Mouse (Mus musculus) intestine, embryonic 14.5 days (tissue): ENCODE measurements around the gene Atp8a2. TPM values are rescaled to one million over a fixed set of nuclear protein-coding genes. Genes with fewer than 3 reads are reported as not detected.

Experiments used
- ATAC-seq: fragments of 200-750 bp; cut with Nextera tagmentation; replicated peaks from 2 replicates; pipeline ENCODE4 v1.8.0; 2017; ENCODE audit warnings: low read depth, moderate number of reproducible peaks, moderate TSS enrichment, moderate library complexity; ENCODE audit not compliant: low FRiP score, low TSS enrichment
- DNase-seq: peaks from one replicate; pipeline ENCODE4 v3.0.0-alpha.2; 2018; ENCODE audit warnings: low spot score
- H3K27ac ChIP-seq: fragments of 300-500 bp; sonication (generic); 2 replicates; pipeline ENCODE4 v1.5.1; 2014; ENCODE audit warnings: low read depth, mild to moderate bottlenecking, control low read depth
- H3K27me3 ChIP-seq: fragments of 300-500 bp; sonication (generic); replicated peaks from 2 replicates; pipeline ENCODE4 v1.6.1; 2014; ENCODE audit warnings: low read length, control low read depth; ENCODE audit not compliant: control insufficient read depth, insufficient read depth
- H3K36me3 ChIP-seq: fragments of 300-500 bp; sonication (generic); 2 replicates; pipeline ENCODE4 v1.6.1; 2014; ENCODE audit warnings: low read length, control low read depth; ENCODE audit not compliant: control insufficient read depth, insufficient read depth
- H3K4me1 ChIP-seq: fragments of 300-500 bp; sonication (generic); replicated peaks from 2 replicates; pipeline ENCODE4 v1.6.1; 2014; ENCODE audit warnings: low read length, control low read depth, mixed read lengths; ENCODE audit not compliant: control insufficient read depth, insufficient read depth
- H3K4me2 ChIP-seq: fragments of 300-500 bp; sonication (generic); 2 replicates; pipeline ENCODE4 v1.6.1; 2014; ENCODE audit warnings: low read length
- H3K4me3 ChIP-seq: fragments of 300-500 bp; sonication (generic); 2 replicates; pipeline ENCODE4 v1.5.1; 2014; ENCODE audit warnings: low read depth, low read length, control low read depth, mixed read lengths
- H3K9ac ChIP-seq: fragments of 300-500 bp; sonication (generic); 2 replicates; pipeline ENCODE4 v1.6.1; 2014; ENCODE audit warnings: mild to moderate bottlenecking, low read length
- H3K9me3 ChIP-seq: fragments of 300-500 bp; sonication (generic); 2 replicates; pipeline ENCODE4 v1.6.1; 2016; ENCODE audit warnings: low read length, control low read depth; ENCODE audit not compliant: control insufficient read depth
- WGBS: fragments of 180-500 bp; shearing (Covaris S2); extraction: QIAGEN DNeasy Blood & Tissue Kit; methylation state at CpG from one replicate; pipeline ENCODE4 v1.1.7; 2014; 5-methylcytosine and 5-hydroxymethylcytosine counted together
- polyA plus RNA-seq: library from polyadenylated mRNA; unstranded; fragments of >200 nt; fragmentation: Nextera tagmentation; extraction: Ambion mirVana; gene quantifications from 2 replicates; pipeline ENCODE4 v1.2.1, GENCODE M21; 2014

Gene Atp8a2
- polyA plus RNA-seq, 1 experiment from 2014 or later = 9.0 TPM

DNA sequence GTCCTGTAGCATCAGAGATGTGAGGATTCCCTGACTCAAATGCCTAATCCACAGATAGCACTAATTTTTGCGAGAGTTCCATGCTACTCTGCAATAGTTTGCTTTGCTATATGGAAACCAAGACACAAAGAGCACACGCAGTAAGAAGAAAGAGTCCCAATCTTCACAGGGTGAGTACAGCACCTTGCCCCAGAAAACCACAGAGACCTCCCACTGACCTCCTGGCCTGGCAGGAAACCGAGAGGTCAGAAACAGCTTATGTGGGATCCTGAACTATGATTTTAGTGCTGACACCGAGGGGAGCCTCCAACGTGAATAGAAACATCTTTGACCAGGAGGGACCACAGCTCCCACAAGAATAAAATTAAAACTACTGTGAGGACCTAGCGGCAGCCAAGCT, 59.2 kb downstream of the Atp8a2 start:
- Histone ChIP-seq H3K4me2 (no peak overlapping the region), H3K27ac (no peak overlapping the region), H3K27me3 (no peaks in the 10 kb centered on the region), H3K36me3 (no peaks in the 10 kb centered on the region), H3K9ac (no peak overlapping the region), H3K9me3 (no peaks in the 10 kb centered on the region), H3K4me3 (no peak overlapping the region), H3K4me1 (no peaks in the 10 kb centered on the region)
- 70% methylated on average over 6 of the region's 6 CpGs for WGBS
- ATAC-seq (no peak), DNase-seq (no peak)

DNA sequence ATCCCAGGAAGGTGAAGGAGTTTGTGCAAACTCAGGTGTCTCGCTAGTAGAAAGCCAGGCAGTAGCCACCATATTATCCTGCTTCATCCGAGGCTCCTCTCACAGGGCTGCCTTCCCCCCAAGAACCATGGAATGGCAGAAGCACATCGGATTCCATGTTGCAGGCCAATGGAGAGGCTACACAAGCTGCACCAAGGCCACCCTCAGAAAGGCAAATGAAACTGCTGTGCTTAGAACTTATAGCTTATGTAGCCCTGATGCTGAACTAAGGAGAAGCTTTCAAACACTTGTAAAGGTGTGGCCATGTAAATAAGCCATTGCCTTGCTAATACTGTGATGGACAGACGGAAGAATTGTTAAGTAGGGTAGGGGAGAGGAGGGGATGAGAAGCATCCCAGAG, 61.2 kb downstream of the Atp8a2 start:
- no peaks in the 10 kb centered on the region for H3K9me3 ChIP-seq
- ATAC-seq (no peak), DNase-seq (no peak)
- H3K4me2 ChIP-seq = no peak overlapping the region
- no peak overlapping the region for H3K27ac ChIP-seq
- H3K27me3 ChIP-seq = no peaks in the 10 kb centered on the region
- no peak overlapping the region for H3K9ac ChIP-seq
- no peak overlapping the region for H3K4me3 ChIP-seq
- no peaks in the 10 kb centered on the region for H3K4me1 ChIP-seq
- WGBS = 78% methylated on average over 4 of the region's 4 CpGs
- no peaks in the 10 kb centered on the region for H3K36me3 ChIP-seq

DNA sequence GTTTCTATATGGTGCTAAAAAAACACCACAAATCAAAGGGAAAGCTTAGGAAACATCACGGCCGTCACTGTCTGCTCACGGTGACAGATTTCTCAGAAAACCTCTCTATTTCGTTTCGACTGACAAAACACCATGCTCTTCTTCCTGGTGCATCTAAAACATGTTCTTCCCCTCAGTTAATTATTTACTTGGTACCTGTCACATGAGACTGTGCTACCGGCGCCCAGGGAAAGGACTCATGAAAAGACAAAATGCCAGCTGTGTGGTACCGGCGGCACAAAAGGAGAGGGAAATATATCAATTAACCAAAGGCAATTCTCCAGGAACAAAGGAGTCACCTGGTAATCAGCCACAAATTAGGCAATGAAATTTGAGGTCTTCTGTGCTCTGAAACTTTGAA, 62.3 kb downstream of the Atp8a2 start:
- Histone ChIP-seq H3K36me3 (no peaks in the 10 kb centered on the region), H3K4me2 (no peak overlapping the region), H3K27ac (no peak overlapping the region), H3K4me3 (no peak overlapping the region), H3K9me3 (no peaks in the 10 kb centered on the region), H3K9ac (no peak overlapping the region), H3K27me3 (no peaks in the 10 kb centered on the region), H3K4me1 (no peaks in the 10 kb centered on the region)
- no peak for ATAC-seq
- no peak for DNase-seq
- 69% methylated on average over 9 of the region's 9 CpGs for WGBS

DNA sequence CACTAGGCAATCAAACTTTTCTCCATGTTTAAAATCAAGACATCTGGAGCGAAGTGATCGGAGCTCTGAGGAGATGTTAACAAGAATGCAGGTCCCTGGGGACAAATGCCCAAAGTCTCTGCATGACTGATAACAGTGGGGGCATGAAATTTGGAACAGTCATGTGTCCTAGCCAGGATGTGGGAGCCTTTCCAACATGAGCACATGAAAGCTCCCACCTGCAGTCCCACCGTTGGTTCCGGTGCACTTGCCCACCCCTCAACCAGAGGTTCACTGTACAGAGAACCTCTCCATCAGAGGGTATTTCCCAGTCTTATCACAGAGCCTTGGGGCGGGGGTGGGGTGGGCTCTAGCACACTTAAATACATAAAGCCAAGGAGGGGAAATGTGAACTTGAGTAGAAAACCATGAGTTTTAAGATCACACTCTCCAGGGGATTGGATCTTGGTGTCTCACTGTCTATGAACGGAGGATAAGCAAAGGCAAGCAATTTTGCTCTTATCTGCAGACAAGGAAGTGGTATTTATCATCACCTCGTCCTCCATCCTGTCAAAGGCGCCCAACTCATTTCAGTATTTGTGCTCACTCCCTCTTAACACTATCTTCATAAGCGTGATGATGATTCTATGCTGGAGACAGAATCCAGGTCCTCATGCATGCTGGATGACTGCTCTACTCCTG, 65.6 kb downstream of the Atp8a2 start:
- Histone ChIP-seq H3K27me3 (no peaks in the 10 kb centered on the region), H3K4me2 (no peak overlapping the region), H3K4me1 (no peaks in the 10 kb centered on the region), H3K9me3 (no peaks in the 10 kb centered on the region), H3K27ac (no peak overlapping the region), H3K36me3 (no peaks in the 10 kb centered on the region), H3K9ac (no peak overlapping the region), H3K4me3 (no peak overlapping the region)
- WGBS = 83% methylated on average over 9 of the region's 9 CpGs
- no peak for ATAC-seq
- no peak for DNase-seq

DNA sequence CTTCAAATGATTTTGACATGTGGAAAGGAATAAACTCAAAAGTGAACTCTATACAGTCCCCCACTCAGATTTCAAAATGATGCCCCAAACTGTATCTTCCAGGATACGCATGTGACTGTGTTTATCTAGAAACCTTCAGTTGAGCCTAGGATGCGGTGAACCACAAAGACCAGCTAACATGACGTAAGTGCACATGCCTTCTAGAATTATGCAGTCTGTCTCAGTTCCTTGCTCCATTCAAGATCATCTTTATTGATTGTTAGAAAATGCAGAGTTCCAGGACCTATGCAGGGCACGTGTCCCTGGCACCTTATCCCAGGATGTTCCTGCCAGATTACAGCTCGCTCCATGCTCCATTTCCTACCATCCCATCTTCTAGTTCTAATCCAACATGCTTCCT, 67.4 kb downstream of the Atp8a2 start:
- Histone ChIP-seq H3K9me3 (no peaks in the 10 kb centered on the region), H3K9ac (no peak overlapping the region), H3K27ac (no peak overlapping the region), H3K4me2 (no peak overlapping the region), H3K4me1 (no peaks in the 10 kb centered on the region), H3K27me3 (no peaks in the 10 kb centered on the region), H3K36me3 (no peaks in the 10 kb centered on the region), H3K4me3 (no peak overlapping the region)
- WGBS = 90% methylated on average over 5 of the region's 5 CpGs
- ATAC-seq (no peak), DNase-seq (no peak)

DNA sequence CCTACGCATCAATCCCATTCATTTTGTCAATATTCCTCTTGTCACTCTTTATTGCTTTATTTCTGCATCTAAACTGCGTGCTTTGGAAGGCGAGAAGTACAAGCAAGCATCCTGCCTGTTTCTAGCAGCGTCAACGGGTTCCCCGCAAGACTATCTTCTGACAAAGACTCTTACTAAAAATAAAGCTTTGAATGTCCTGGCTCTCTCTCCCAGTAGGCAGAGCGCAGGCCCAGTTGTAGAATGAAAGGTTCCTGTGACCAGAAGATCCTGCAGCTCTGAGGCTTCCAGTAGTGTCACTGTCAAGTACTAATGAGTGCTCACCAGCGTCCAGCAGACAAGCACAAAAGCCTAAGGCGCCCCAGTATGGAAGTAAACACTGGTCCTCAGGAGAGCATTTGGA, 71.8 kb downstream of the Atp8a2 start:
- H3K4me1 ChIP-seq = no peaks in the 10 kb centered on the region
- no peak overlapping the region for H3K27ac ChIP-seq
- no peak overlapping the region for H3K9ac ChIP-seq
- H3K4me2 ChIP-seq = no peak overlapping the region
- H3K4me3 ChIP-seq = no peak overlapping the region
- DNase-seq (no peak), ATAC-seq (no peak)
- H3K9me3 ChIP-seq = no peaks in the 10 kb centered on the region
- no peaks in the 10 kb centered on the region for H3K27me3 ChIP-seq
- 84% methylated on average over 9 of the region's 9 CpGs for WGBS
- H3K36me3 ChIP-seq = no peaks in the 10 kb centered on the region

DNA sequence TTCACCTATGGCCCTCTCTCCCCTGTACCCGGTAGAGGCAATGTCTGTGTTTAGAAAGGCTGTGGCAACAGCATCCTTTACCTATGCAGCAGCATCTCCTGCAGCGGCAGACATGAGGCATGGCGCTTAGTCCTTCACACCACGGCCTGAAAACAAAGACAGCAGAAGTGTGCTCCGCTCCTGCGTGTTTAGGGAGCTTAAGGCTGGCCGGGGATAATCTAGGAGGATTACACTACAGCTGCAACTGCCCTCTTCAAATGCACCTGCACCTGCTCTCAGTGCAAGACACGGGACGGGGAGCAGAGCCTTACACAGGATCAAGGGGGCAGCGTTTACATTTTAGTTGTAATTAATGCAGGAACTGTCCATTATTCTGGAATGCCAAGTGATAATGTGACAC, 75.4 kb downstream of the Atp8a2 start:
- WGBS = 55% methylated on average over 10 of the region's 10 CpGs

DNA sequence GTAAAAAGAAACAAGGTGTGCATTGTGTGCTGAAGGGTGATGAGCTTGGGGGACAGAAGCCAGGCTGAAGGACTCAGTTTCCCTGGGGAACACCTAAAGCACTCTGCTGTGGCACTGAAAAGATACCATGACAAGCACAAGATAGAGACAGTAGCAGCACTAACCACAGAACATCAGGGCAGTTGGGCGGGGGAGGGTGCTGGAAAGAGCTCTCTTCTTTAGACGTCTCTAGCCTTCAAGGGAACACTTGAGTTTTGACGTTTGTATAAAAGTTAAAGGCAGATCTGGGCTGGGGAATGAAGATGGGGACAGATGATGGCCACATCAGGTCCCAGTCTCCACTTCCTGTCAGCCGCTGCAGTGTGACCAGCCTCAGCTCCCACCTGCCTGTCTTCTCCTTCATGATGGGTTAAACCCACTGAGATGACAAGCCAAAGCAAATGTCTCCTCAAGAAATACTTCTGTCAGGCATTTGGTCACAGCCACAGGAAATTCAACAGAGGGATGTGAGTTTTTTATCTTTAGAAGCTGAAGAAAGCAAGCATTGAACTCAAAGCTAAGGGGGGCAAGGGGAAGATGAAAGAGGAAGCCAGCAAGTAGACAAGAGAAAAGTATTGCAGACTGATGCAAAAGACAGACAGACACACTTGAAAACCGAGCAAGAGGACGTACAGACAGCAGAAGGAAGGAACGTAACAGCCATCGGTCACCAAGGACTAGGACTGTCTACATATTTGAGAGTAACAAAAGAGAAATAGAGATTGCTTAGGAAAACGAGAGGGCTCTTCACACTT, 79.0 kb downstream of the Atp8a2 start:
- no peaks in the 10 kb centered on the region for H3K4me1 ChIP-seq
- WGBS = 81% methylated on average over 9 of the region's 9 CpGs
- ATAC-seq = no peak

More for the DNA sequence above, 75.4 kb downstream of the Atp8a2 start:
- Histone ChIP-seq H3K27me3 (no peaks in the 10 kb centered on the region), H3K27ac (no peak overlapping the region), H3K4me1 (no peaks in the 10 kb centered on the region), H3K4me2 (no peak overlapping the region), H3K36me3 (no peaks in the 10 kb centered on the region), H3K4me3 (no peak overlapping the region), H3K9me3 (no peaks in the 10 kb centered on the region), H3K9ac (no peak overlapping the region)
- DNase-seq (no peak), ATAC-seq (no peak)

More for the DNA sequence above, 79.0 kb downstream of the Atp8a2 start:
- Histone ChIP-seq H3K27me3 (no peaks in the 10 kb centered on the region), H3K27ac (no peak overlapping the region), H3K9ac (no peak overlapping the region), H3K4me2 (no peak overlapping the region), H3K9me3 (no peaks in the 10 kb centered on the region), H3K36me3 (no peaks in the 10 kb centered on the region), H3K4me3 (no peak overlapping the region)
- no peak for DNase-seq
